Mouse (Mus musculus): ENCODE data around the gene Rnf31. TPM values are rescaled to one million over a fixed set of nuclear protein-coding genes. Genes with fewer than 3 reads are reported as not detected.

Rnf31 gene
- 10 to 100 TPM; 51.6 to 55.7 TPM for total RNA-seq (2023)

GRCm38 (mm10) chr14:55591331-55591891, at the start of gene Rnf31:
TSS of gene Rnf31 (plus strand) at chr14:55591708.

GRCm38 (mm10) chr14:55559799-55560201, 31.7 kb upstream of the Rnf31 start, which contains the start of gene Dcaf11:
TSS of gene Dcaf11 (plus strand) at chr14:55560006.

GRCm38 (mm10) chr14:55560202-55561073, 31.1 kb upstream of the Rnf31 start, which contains the start of gene A730061H03Rik:
TSS of gene A730061H03Rik (minus strand) at chr14:55560406.

GRCm38 (mm10) chr14:55575302-55575701, 16.2 kb upstream of the Rnf31 start, which contains the start of gene Fitm1:
TSS of gene Fitm1 (plus strand) at chr14:55575617.

GRCm38 (mm10) chr14:55577871-55578667, 13.4 kb upstream of the Rnf31 start, which contains the start of gene Psme1:
TSS of gene Psme1 (plus strand) at chr14:55578123.

GRCm38 (mm10) chr14:55584702-55585565, 6.6 kb upstream of the Rnf31 start, which contains the start of gene Emc9:
TSS of gene Emc9 (minus strand) at chr14:55585302.

GRCm38 (mm10) chr14:55590748-55591330, 669 bp upstream of the Rnf31 start, which contains the start of gene Psme2:
TSS of gene Psme2 (minus strand) at chr14:55591113.

GRCm38 (mm10) chr14:55603271-55603632, 11.7 kb downstream of the Rnf31 start, which contains the start of gene Irf9:
TSS of gene Irf9 (plus strand) at chr14:55603571.

GRCm38 (mm10) chr14:55617822-55618221, 26.3 kb downstream of the Rnf31 start, which contains the start of gene Rec8:
TSS of gene Rec8 (plus strand) at chr14:55618037.

GRCm38 (mm10) chr14:55635523-55636007, 44.1 kb downstream of the Rnf31 start, which contains the start of gene Ipo4:
TSS of gene Ipo4 (minus strand) at chr14:55635957.

GRCm38 (mm10) chr14:55637795-55638194, 46.3 kb downstream of the Rnf31 start, which contains the start of gene Gm49378:
TSS of gene Gm49378 (minus strand) at chr14:55637895.

GRCm38 (mm10) chr14:55643060-55643907, 51.8 kb downstream of the Rnf31 start, which contains the start of gene Tm9sf1:
TSS of gene Tm9sf1 (minus strand) at chr14:55643806.

GRCm38 (mm10) chr14:55649884-55650283, 58.4 kb downstream of the Rnf31 start, which contains the start of gene Tssk4:
TSS of gene Tssk4 (plus strand) at chr14:55650184.

Other genes starting within 250 kb of the Rnf31 start
- gene Dhrs4, start 113.0 kb upstream of the Rnf31 start, total RNA-seq (2023): 10 to 100 TPM; 14.0 to 26.8 TPM
- gene Carmil3, start 101.1 kb upstream of the Rnf31 start, total RNA-seq (2023): under 1 TPM; 0.11 to 0.35 TPM
- gene Cpne6, start 81.3 kb upstream of the Rnf31 start, total RNA-seq (2023): not detected
- gene Nrl, start 66.7 kb upstream of the Rnf31 start, total RNA-seq (2023): not detected
- 10 to 100 TPM; 28.8 to 36.8 TPM for gene Pck2, start 51.4 kb upstream of the Rnf31 start, total RNA-seq (2023)
- 10 to 100 TPM; 48.3 to 50.3 TPM for gene Dcaf11, start 31.7 kb upstream of the Rnf31 start, total RNA-seq (2023)
- 10 to 100 TPM in 1 of 2 experiments, 1 to 10 TPM in 1; 8.6 to 10.4 TPM for gene A730061H03Rik, start 31.3 kb upstream of the Rnf31 start, total RNA-seq (2023)
- gene Fitm1, start 16.1 kb upstream of the Rnf31 start, total RNA-seq (2023): not detected
- 100 to 1,000 TPM; 144 to 155 TPM for gene Psme1, start 13.6 kb upstream of the Rnf31 start, total RNA-seq (2023)
- 1 to 10 TPM; 4.9 to 6.6 TPM for gene Emc9, start 6.4 kb upstream of the Rnf31 start, total RNA-seq (2023)
- gene Psme2, start 595 bp upstream of the Rnf31 start, total RNA-seq (2023): 100 to 1,000 TPM; 191 to 193 TPM
- 10 to 100 TPM; 41.1 to 56.8 TPM for gene Irf9, start 11.9 kb downstream of the Rnf31 start, total RNA-seq (2023)
- 1 to 10 TPM; 1.2 to 3.1 TPM for gene Rec8, start 26.3 kb downstream of the Rnf31 start, total RNA-seq (2023)
- 10 to 100 TPM; 12.2 to 12.4 TPM for gene Ipo4, start 44.2 kb downstream of the Rnf31 start, total RNA-seq (2023)
- 1 to 10 TPM in 1 of 2 experiments, under 1 TPM in 1; 0.31 to 1.2 TPM for gene Gm49378, start 46.2 kb downstream of the Rnf31 start, total RNA-seq (2023)
- gene Tm9sf1, start 52.1 kb downstream of the Rnf31 start, total RNA-seq (2023): 10 to 100 TPM; 34.3 to 37.8 TPM
- gene Tssk4, start 58.5 kb downstream of the Rnf31 start, total RNA-seq (2023): 1 to 10 TPM; 2.0 to 3.4 TPM
- gene Mdp1, start 68.8 kb downstream of the Rnf31 start, total RNA-seq (2023): 10 to 100 TPM; 15.9 TPM
- 10 to 100 TPM; 14.6 to 15.9 TPM for gene Gmpr2, start 80.2 kb downstream of the Rnf31 start, total RNA-seq (2023)
- 100 to 1,000 TPM; 178 to 185 TPM for gene Nedd8, start 80.4 kb downstream of the Rnf31 start, total RNA-seq (2023)
- 10 to 100 TPM; 60.2 to 61.1 TPM for gene Tinf2, start 90.1 kb downstream of the Rnf31 start, total RNA-seq (2023)
- 1 to 10 TPM; 1.3 to 2.2 TPM for gene Tgm1, start 122.2 kb downstream of the Rnf31 start, total RNA-seq (2023)
- 10 to 100 TPM; 21.0 to 23.4 TPM for gene Rabggta, start 130.6 kb downstream of the Rnf31 start, total RNA-seq (2023)
- gene Dhrs1, start 154.0 kb downstream of the Rnf31 start, total RNA-seq (2023): 10 to 100 TPM; 57.3 to 62.3 TPM
- gene Nop9, start 154.0 kb downstream of the Rnf31 start, total RNA-seq (2023): 10 to 100 TPM; 14.8 to 20.7 TPM
- gene Cideb, start 166.8 kb downstream of the Rnf31 start, total RNA-seq (2023): under 1 TPM; 0.33 to 0.57 TPM
- under 1 TPM; 0.55 to 0.61 TPM for gene Ltb4r2, start 169.7 kb downstream of the Rnf31 start, total RNA-seq (2023)
- gene Ltb4r1, start 174.3 kb downstream of the Rnf31 start, total RNA-seq (2023): 100 to 1,000 TPM; 205 to 213 TPM
- gene Adcy4, start 192.4 kb downstream of the Rnf31 start, total RNA-seq (2023): under 1 TPM; 0.29 to 0.77 TPM
- gene Ripk3, start 197.2 kb downstream of the Rnf31 start, total RNA-seq (2023): 10 to 100 TPM; 32.4 to 37.6 TPM
- gene Nfatc4, start 231.4 kb downstream of the Rnf31 start, total RNA-seq (2023): not detected

Measured in neutrophil, adult 83 days (primary cell).